Mouse (Mus musculus): ENCODE results near the gene Pard3b.

The Pard3b gene

DNA sequence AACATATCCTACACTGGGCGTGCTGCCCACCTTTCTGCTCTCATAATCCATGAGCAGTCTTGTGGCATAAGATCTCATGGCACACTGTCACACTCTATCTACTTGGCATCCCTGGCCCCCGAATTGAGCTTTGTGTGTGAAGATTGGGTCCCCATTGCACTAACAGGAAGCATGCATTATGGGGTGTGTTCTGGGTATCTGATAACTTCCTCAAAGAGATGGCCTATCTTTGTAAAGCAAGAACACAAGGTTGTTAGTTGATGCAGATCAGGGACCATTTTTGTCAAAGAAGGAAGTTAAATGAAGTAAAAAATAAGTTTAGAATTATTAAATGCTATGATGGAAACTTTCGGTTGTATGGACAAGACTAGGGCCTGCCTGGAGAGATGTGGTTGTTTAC lies 755.9 kb downstream of the Pard3b start:
- DNase-seq (ENCODE audit: low spot score), result no peak

DNA sequence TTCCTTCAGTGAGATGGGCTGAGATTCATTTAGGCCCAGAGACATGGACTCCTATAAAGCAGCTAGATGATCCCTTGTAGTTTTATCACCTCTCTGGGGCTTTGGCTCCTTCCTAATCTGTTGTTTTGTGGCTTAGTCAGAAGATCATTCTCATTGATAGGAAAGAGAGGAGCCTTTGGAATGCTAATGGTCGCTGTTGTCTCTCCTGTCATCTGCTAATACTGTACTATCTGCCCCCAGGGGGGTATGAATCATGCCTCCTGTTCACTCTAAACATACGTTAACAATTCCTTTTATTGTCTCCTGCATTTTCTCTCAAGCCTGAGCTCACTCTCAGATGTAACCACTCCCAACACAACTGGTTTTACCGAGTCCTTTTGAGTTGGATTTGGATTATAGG lies 759.6 kb downstream of the Pard3b start:
- DNase-seq (ENCODE audit: low spot score), result no peak

DNA sequence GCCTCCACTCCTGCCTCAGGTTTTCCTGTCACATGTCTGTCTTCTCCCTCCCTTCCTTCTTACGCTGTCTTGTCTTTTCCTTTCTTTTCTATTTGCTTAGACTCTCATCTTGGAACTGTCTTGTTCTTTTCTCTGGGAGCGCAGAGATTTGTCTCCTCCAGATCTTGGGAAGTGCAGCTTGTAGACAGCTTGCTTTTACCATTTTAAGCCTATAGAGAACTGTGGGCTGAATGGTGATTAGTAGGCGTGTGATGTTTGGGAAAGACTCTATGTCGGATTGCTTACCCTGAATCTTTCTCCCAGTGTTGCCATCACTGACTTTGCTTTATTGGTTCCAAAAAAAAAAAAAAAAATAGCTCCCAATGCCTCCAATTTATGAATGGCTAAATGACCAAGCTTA lies 760.1 kb downstream of the Pard3b start:
- no peak for DNase-seq (ENCODE audit: low spot score)

DNA sequence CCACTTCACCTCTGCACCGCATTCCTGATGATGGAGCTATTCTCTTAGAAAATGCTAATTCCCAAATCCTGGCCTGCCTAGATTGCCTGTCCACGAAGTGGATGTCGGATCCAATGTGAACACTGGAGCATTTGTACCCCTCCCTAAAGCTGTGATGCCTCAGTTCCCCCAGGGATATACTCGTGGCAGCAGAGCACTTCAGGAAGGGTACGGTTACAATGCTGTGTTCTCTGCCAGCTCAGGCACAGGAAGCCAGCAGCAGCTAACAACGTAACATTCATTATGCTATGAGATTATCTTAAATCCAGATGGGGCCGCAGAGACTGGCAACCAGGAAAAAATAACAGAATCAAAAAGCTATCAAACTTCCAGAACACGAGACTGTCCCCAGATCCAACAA lies 766.4 kb downstream of the Pard3b start:
- DNase-seq (ENCODE audit: low spot score), result no peak

DNA sequence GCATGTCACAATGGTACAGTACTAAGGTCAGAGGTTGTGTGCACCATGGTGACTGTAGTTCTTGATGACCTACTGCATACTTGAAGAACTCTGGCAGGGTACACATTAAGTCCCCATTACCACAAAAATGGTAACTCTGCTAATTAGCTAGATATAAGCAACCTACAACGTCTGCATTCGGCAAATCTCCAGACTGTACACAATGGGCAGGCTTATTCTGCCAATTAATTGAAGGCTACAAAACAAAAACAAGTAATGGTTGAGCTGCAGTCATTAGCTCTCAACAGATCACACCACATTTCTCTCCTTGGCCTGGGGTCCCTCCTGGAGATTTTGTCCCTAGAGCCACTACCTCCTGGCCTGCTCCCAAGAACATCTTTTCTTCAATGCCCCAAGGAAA lies 772.7 kb downstream of the Pard3b start:
- DNase-seq (ENCODE audit: low spot score), result no peak

DNA sequence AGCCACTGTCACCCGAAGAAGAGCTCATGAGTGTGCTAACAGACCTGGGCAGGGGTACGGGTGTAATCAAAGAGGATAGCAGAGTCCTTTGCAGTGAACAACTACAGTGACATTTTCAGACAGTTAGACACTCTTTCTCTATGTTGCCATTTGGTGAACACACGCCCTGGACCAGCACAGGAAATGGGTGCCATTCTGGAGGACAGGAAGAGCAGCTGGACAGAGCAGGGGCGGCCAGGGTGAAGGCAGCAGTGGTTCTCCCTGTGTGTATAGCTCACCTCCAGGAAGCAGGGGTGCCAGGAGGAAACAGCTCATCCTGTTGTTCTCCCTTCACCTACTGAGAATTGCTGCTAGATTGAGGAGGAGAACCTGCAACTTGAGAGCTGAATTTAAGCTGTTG lies 773.4 kb downstream of the Pard3b start:
- no peak for DNase-seq (ENCODE audit: low spot score)

DNA sequence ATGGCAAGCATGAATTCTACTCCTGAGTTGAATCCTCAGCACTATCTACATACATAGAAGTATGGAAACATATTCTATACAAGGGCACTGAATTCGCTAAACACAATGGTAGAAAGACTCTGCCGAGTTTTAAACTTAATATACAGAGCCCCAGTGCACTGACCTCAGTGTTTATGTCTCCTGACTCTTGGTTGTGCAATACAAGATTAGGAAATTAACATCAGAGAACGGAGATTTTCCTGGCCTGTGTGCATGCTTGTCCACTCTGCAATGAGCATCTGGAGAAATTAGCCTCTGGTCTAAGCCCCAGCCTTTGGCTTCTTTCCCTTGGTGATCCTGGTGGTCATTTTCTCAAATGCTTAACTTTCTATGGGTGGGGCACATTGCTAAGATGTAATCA lies 774.4 kb downstream of the Pard3b start:
- DNase-seq (ENCODE audit: low spot score), result no peak

DNA sequence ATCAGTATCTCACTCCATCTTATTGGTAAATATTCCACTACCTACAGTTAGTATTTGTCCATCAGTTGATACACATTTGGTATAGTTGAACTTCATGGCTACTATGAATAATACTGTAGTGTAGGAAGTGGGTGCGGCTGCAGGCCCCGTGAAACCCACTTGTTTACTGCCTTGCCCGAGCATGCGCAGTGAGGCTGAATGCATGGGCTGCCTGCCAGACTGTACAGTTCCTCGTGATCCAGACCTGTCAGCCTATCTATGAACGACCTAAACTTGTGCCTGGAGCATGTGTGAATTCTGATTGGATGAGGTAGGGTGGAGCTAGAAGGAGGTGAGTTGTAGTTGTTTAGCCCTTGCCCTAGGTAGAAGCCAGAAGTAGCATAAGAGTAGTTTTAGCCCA lies 775.9 kb downstream of the Pard3b start:
- no peak for DNase-seq (ENCODE audit: low spot score)

DNA sequence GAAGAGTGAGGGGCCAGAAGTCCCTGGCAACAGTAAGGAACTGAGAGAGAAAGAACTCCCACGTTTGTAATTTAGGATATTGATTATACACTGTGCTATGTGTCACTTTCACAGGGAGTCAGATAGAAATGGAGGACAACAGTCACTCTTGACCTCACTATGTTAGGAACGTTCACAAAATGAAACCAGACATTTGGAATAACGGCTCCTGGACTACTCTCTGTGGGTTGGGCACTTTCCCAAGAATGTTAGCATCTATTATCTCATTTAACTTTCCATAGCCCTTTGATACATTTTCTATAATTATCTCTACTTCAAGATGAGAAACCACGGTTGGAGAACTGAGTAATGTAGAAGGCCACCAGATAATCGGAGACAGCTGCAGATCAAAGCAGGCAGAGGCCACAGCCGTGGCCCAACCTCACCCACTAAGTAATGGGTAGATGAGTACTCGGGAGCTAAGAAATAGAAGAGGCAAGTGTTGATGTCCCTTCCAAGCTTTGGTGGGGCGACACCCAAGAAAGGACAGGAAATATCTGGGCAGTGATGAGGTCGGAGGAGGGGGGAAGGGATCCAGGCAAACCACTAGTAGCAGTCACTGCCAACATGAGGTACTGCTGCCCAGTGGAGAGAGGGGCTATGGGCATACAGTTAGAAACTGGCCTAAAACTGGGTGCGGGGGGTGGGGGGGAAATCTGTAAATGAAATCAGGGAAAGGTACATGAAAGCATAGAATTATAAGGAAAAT lies 778.2 kb downstream of the Pard3b start:
- DNase-seq (ENCODE audit: low spot score), result no peak

DNA sequence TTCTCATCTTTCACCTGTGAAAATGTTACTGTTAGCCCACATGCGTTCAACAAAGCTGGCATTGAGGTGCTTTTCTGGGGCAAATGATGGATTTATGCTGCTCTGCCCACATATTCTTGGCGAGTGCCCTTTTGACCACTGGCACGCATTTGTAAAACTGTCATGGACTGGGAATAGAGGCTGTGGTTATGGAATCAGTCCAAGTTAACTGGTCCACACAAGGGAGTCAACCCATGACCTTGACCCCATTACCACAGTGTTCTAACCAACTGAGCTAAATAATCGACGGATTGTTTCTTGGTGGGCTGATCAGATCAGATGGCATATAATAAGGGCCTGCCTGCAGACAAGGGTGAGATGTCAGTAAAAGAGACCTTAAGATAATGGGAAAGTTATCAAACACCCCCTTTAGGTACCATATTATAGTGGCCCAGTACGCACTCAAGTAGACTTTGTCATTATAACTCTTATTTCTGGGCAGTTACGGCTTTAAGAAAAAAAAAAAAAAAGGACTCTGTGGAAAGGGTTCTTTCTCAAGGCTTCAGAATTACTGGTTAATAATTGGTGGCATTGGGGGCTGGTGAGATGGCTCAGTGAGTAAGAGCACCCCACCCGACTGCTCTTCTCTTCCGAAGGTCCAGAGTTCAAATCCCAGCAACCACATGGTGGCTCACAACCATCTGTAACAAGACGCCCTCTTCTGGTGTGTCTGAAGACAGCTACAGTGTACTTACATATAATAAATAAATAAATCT lies 784.4 kb downstream of the Pard3b start:
- no peak for DNase-seq (ENCODE audit: low spot score)

DNA sequence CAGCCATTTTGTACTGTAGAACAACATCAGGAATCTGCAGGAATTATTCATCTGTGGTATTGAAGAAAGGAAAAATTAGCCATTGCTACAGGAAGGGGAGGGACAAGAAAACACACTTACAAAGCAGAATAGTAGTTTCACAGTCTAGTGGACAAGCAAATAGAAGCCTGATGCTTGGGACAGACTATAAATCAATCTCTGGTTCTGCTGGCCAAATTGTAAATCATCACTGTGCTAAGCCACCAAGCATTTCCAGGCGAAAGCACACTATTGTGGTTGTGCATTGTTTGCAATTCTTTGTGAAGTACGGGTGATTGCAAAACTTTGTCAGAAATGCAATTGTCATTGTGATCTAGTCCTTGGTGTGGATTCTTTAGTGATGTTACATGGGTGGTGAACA lies 786.7 kb downstream of the Pard3b start:
- no peak for DNase-seq (ENCODE audit: low spot score)

DNA sequence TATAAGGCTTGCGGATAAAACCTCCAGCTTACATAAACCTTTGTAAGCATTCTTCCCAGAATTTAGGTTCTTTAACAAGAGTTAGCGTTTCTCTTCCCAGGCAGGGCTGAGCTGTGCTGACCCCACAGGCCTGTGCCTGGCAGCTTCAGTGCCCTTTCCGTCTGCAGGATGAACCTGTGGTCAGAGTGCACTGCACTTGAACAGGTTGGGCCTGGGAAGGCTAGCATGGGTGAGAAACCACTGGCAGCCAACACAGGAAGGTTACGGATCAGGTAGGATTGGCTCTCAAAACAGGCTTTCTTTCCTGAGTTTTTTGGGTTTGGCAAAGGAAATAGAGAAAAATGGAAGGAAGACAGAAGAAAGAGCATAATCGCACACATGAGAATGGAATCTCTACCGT lies 790.1 kb downstream of the Pard3b start:
- DNase-seq (ENCODE audit: low spot score), result no peak

DNA sequence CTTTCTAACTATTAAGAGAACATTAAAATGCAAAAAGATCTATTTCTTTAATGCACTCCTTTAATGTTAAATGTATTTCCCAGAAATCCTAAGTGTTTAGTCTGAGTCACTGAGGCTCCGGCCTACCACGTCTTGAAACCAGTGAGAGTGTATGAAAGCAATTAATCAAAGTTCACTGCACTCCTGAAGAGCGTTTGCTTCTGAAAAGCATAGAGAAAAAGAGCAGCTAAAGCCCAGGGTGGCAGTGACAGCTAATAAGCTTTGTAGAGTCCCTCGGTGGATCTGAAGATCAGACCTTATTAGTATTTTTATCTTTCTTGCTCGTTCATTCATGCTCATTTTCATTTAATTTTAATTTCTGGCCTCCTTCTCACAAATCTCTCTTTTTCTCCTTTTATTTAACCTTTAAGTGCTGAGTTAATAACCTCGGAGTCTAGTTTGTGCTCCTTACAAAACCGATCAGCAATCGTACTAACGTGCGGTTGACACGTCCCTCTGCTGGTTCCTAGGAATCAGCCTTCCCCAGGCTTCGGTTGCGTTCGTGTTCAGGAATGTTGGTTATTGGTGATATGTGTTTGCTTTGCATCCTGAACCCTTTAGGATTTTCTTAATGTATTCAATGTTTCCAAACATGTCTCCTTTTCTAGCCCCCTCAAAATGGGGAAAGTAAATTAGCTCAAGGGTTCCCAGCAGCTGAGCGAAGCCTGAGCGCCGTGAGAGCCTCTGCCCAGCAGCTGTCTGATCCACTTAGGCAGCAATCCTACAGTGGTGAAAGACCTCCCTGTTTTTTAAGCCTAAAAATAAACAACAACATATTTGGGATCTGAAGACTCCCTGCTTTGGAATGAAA lies 790.9 kb downstream of the Pard3b start:
- DNase-seq (ENCODE audit: low spot score), result no peak

DNA sequence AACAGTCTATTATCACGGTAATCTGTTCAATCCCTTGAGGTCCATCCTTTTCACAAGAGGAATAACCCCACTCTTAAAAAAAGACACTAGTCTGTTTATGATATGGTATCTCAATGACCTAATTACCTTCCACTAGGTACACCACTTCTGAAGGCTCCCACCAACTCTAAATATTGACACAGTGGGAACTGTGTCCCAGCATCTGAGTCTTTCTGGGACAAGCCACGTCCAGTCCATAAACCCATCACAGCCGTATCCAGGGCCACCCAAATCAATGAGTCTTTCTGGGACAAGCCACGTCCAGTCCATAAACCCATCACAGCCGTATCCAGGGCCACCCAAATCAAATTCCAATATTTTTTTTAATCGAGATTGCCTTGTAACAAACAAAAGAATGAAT lies 792.4 kb downstream of the Pard3b start:
- DNase-seq (ENCODE audit: low spot score), result no peak

DNA sequence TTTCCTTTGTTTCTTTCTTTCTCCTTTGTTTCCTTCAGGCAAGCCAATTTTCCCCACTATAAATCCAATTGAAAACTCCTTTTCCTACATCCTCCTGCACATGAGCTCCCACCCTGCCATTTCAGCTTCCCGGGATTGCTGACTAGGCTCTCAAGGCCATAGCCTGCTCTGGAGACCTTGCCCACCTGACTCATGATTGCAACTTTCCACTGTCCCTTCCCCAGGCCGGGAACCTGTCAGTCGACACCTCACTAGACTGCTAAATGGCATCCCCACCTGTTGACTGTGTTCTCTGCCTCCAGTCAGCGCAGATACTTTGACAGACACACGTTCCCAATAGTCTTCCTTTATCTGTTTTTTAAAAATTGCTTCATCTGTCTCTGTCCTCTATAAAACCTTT lies 795.3 kb downstream of the Pard3b start:
- no peak for DNase-seq (ENCODE audit: low spot score)

DNA sequence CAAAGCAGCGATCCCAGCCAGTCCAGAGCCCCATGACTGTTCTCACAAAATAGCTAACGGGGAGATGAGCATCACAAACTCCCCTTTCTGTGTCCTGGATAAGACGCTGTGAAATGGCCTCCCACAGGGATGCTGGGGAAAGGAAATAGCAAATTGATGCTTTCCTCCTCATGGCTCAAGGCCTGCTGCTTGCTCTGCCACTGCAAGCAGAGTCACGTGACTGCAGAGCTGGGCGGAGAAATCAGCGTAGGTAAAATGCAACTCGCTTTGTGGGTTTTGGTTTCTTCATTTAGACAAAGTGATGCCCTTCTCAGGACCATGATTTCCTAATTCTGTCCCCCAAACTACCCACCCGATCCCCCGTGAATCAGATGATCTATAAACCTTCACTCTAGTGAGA lies 797.2 kb downstream of the Pard3b start:
- DNase-seq (ENCODE audit: low spot score), result no peak

DNA sequence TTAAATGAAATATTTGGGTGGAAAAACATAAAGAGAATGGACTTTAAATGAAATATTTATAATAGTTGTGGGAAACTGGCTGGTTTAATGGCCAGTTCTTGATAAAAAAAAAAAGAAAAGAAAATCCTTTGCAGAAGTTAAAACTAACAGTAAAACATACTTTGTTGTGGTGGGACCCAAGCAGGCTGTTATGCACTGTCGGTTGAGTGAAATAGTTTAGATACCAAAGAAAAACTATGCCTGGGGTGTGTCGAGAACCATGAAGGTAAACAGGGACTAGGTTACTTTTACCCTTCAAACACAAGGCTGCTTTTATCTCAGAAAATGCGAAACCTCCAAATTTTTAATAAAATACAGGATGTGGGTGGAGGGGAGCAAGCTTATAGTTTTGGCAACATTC lies 797.7 kb downstream of the Pard3b start:
- DNase-seq (ENCODE audit: low spot score), result no peak

DNA sequence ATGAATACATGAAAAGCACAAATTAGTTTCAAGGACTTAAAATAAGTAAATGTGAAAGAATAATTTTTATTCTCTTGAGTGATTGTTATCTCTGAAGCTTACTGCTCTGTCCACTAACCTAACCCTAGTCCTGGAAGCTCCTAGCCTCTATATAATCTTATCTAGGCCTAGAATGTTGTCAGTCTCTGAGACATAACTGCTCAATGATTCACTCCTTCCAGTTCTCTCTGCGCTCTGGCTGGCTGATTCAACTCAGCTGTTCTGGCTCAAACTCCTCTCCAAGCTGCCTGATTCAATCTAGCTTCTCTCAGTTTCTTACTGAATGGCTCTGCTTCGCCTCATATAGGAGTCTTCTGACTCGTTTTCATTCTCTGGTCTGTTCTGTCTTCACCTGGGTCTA lies 798.9 kb downstream of the Pard3b start:
- no peak for DNase-seq (ENCODE audit: low spot score)

DNA sequence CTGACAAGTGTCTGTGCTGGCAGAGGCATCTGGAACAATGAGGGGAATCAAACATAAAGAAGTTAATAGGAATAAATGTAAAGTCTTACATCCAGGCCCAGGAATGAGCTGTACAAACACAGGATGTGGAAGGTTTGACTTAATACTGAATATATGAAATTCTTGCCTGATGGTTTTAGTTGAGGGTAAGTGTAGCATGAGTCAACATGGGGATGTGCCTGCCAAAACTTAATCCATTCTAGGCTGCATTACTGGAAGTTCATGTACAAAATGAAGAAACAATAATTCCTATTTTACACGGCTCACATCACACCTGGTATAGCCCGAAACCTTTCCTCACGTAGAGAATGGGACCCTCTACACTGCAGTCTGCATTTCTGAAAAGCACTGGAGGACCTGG lies 805.8 kb downstream of the Pard3b start:
- no peak for DNase-seq (ENCODE audit: low spot score)

DNA sequence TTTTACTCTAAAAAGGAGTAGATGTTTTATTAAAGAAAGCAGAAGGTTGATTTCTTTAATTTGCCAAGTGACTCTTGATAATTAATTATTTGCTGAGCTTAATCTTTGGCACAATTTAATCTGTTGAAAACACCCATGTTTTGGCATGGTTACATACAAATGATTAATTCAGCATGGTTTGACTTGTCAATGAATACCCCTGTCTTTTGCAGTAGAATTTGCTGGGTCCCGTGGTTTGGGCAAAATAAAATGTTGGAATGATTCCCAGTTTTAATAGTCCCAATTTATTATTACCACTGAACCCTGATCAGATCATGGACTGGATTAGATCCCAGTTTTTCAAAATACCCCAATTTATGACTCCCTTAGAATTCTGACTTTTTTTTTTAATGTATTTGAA lies 808.2 kb downstream of the Pard3b start:
- no peak for DNase-seq (ENCODE audit: low spot score)

DNA sequence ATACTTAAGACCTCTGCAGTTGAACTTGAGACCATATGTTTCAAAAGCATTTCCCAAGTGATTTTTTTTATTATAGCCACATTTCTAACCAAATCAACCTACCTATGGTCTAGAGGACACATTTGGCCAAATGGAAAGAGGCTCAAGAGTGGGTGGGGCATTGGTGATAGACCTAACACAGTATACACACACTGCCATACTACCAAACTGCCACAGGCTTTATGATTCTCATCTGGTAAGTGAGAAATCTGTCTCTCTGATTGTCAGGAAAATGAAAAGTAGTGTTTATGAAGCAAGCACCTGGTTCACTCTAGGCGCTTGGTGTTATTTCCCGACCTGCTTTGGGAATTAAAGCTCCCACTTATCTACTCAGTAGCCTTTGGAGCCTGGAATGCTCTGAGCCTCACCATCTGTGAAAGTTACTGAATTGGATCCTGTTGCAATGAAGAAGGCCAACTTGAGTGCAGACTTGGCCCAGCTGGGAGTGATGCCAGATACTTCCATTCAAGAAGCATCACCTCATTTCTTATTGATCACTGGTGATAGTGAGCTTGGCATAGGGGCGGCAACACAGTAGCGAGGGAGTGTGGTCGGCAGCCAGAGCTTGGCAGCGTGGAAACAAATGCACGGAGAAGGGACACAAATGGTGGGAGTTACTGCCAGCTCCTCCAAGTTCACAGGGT lies 810.7 kb downstream of the Pard3b start:
- DNase-seq (ENCODE audit: low spot score), result no peak

DNA sequence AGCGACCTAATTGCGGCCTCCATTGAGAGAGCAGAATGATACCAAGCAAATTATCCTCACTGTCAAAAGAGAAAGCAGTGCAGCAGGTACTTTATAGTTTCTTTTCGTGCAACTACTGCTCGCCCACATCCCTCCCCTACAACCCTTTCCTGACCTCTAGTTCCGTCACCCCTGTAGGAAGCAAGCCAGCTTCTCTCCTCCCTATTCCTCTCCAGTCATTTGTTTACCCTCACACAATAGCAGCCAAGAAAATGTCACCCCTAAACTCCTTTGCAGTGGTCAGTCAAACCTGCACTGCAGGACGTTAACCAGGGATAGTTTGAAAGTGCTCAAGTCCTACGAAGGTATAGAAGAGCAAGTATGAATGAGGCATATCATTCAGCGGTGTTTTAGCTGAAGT lies 826.9 kb downstream of the Pard3b start:
- no peak for DNase-seq (ENCODE audit: low spot score)

Measured in ovary, postnatal 14 days (tissue).